Mouse (Mus musculus) embryonic stem cell, embryonic (primary cell): ENCODE results near the gene Gm7903.
"Not testable (repeated sequence)": the region's sequence is repeated elsewhere in the genome, so short reads cannot be mapped to it uniquely, and the experiment has no call there.

ENCODE experiments used
- CTCF ChIA-PET, 4 experiments: fragments of 300-600 bp in 2 of 4; fragments of 350-600 bp in 2 of 4; sonication (Branson Sonifier 250); formaldehyde crosslinking; loops; one replicate each; lab custom pipeline; 2022; ENCODE audit warnings: inconsistent platforms in 2 of 4; lab: Charles Lee
- POLR2A ChIA-PET, 4 experiments: fragments of 300-600 bp in 2 of 4; fragments of 350-600 bp in 2 of 4; sonication (Branson Sonifier 250); formaldehyde crosslinking; loops; one replicate each; lab custom pipeline; 2022; ENCODE audit warnings: antibody characterized with exemption in 4 of 4, inconsistent platforms in 1 of 4; lab: Charles Lee

The Gm7903 gene

GRCm38 (mm10) chrX:135433535-135433934 is at the start of gene Gm7903:
Gene Gm7903, plus strand, starts transcription at chrX:135433835.
- CTCF ChIA-PET, POLR2A ChIA-PET: not testable (repeated sequence)

GRCm38 (mm10) chrX:135403578-135403977 is 30.1 kb upstream of the Gm7903 start:
- CTCF ChIA-PET = not testable (repeated sequence)

GRCm38 (mm10) chrX:135421203-135421602 is 12.4 kb upstream of the Gm7903 start:
- CTCF ChIA-PET, POLR2A ChIA-PET: not testable (repeated sequence)

More at GRCm38 (mm10) chrX:135403578-135403977, 30.1 kb upstream of the Gm7903 start:
- POLR2A ChIA-PET = not testable (repeated sequence)

- POLR2A ChIA-PET, CTCF ChIA-PET: not testable (repeated sequence)
Measured at GRCm38 (mm10) chrX:135421824-135422223, 11.8 kb upstream of the Gm7903 start.

- POLR2A ChIA-PET, CTCF ChIA-PET: not testable (repeated sequence)
Measured at GRCm38 (mm10) chrX:135422473-135422872, 11.2 kb upstream of the Gm7903 start.

- CTCF ChIA-PET, POLR2A ChIA-PET: not testable (repeated sequence)
Measured at GRCm38 (mm10) chrX:135464160-135464559, 30.5 kb downstream of the Gm7903 start.

GRCm38 (mm10) chrX:135481902-135482301 is 48.3 kb downstream of the Gm7903 start:
- POLR2A ChIA-PET, CTCF ChIA-PET: not testable (repeated sequence)

GRCm38 (mm10) chrX:135483183-135483582 is 49.5 kb downstream of the Gm7903 start:
- POLR2A ChIA-PET, CTCF ChIA-PET: not testable (repeated sequence)
